Mouse (Mus musculus) hindbrain, embryonic 16.5 days (tissue): ENCODE results near the gene Lpar5. TPM values are rescaled to one million over a fixed set of nuclear protein-coding genes. Genes with fewer than 3 reads are reported as not detected.

Experiments
- ATAC-seq: fragments of 200-750 bp; cut with Nextera tagmentation; 2 replicates; pipeline ENCODE4 v1.8.0; 2017; ENCODE audit warnings: moderate TSS enrichment, moderate library complexity
- H3K27ac ChIP-seq: fragments of 300-500 bp; sonication (generic); 2 replicates; pipeline ENCODE4 v1.5.1; 2014; ENCODE audit warnings: low read depth, mild to moderate bottlenecking, control low read depth, low read length, moderate library complexity
- H3K27me3 ChIP-seq: fragments of 300-500 bp; sonication (generic); replicated peaks from 2 replicates; pipeline ENCODE4 v1.6.1; 2014; ENCODE audit warnings: low read length; ENCODE audit not compliant: control insufficient read depth, insufficient read depth
- H3K36me3 ChIP-seq: fragments of 300-500 bp; sonication (generic); 2 replicates; pipeline ENCODE4 v1.6.1; 2014; ENCODE audit warnings: mild to moderate bottlenecking, low read length, moderate library complexity, mixed read lengths; ENCODE audit not compliant: control insufficient read depth, insufficient read depth
- H3K4me1 ChIP-seq: fragments of 300-500 bp; sonication (generic); 2 replicates; pipeline ENCODE4 v1.6.1; 2014; ENCODE audit warnings: low read depth, low read length; ENCODE audit not compliant: control insufficient read depth, insufficient read depth
- H3K4me2 ChIP-seq: fragments of 300-500 bp; sonication (generic); 2 replicates; pipeline ENCODE4 v1.6.1; 2014; ENCODE audit warnings: mild to moderate bottlenecking, low read length, control low read depth, moderate library complexity
- H3K4me3 ChIP-seq: fragments of 300-500 bp; sonication (generic); 2 replicates; pipeline ENCODE4 v1.5.1; 2014; ENCODE audit warnings: mild to moderate bottlenecking, low read length, control low read depth, moderate library complexity
- H3K9ac ChIP-seq: fragments of 300-500 bp; sonication (generic); 2 replicates; pipeline ENCODE4 v1.6.1; 2014; ENCODE audit warnings: low read depth, mild to moderate bottlenecking, control low read depth, low read length, moderate library complexity
- H3K9me3 ChIP-seq: fragments of 300-500 bp; sonication (generic); 2 replicates; pipeline ENCODE4 v1.6.1; 2014; ENCODE audit warnings: mild to moderate bottlenecking, low read length, moderate library complexity; ENCODE audit not compliant: control insufficient read depth
- WGBS: fragments of 180-500 bp; shearing (Covaris S2); extraction: QIAGEN DNeasy Blood & Tissue Kit; methylation state at CpG from one replicate; pipeline ENCODE4 v1.1.7; 2014; 5-methylcytosine and 5-hydroxymethylcytosine counted together
- polyA plus RNA-seq: library from polyadenylated mRNA; unstranded; fragments of >200 nt; fragmentation: Nextera tagmentation; extraction: Ambion mirVana; gene quantifications from 2 replicates; pipeline ENCODE4 v1.2.1, GENCODE M21; 2015

Gene Lpar5
- polyA plus RNA-seq, 1 experiment from 2014 or later = 0.85 TPM

DNA sequence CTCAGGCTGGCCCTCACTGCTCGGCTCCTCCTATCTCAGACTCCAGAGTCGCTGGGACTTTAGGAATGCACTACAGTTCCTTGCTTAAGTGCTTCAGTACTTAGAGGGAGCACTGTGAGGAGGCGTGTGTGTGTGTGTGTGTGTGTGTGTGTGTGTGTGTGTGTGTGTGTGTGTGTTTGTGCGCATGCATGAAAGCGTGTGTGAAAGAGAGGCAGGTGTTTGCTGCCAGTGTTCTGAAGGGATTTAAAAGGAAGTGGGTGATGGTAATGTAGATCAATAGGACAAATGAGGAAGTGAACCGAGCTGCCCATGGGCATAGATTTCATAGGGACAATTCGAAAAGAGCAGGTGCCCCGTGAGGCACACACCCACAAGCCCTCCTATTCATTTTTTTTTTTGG lies 6.1 kb downstream of the Lpar5 start:
- Histone ChIP-seq H3K4me2 (no peak overlapping the region), H3K36me3 (no peaks in the 10 kb centered on the region), H3K9ac (no peak overlapping the region), H3K27ac (no peak overlapping the region), H3K9me3 (no peaks in the 10 kb centered on the region), H3K4me1 (no peaks in the 10 kb centered on the region), H3K4me3 (no peak overlapping the region), H3K27me3 (no peaks in the 10 kb centered on the region)
- ATAC-seq = no peak
- 75% methylated on average over 8 of the region's 8 CpGs for WGBS

DNA sequence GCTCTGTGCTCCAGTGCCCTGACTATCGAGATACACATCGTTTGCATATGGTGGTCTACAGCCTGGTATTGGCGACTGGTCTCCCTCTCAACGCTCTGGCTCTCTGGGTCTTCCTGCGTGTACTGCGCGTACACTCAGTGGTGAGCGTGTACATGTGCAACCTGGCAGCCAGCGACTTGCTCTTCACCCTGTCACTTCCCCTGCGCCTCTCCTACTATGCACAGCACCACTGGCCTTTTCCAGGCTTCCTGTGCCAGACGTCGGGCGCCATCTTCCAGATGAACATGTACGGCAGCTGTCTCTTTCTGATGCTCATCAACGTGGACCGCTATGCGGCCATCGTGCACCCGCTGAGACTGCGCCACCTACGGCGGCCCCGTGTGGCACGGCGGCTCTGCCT lies 13.7 kb downstream of the Lpar5 start:
- H3K36me3 ChIP-seq = no peaks in the 10 kb centered on the region
- no peak; the same call in 1 of the 2 replicates for ATAC-seq
- peak overlapping the region; percentile 81 for H3K4me2 ChIP-seq
- peaks cover 4% of the 10 kb centered on the region for H3K4me1 ChIP-seq
- H3K27me3 ChIP-seq = no peaks in the 10 kb centered on the region
- WGBS = 19% methylated on average over 25 of the region's 25 CpGs
- peak overlapping the region; percentile 87 for H3K27ac ChIP-seq
- peak overlapping the region; percentile 75 for H3K9ac ChIP-seq
- peak overlapping the region; percentile 46 for H3K4me3 ChIP-seq
- H3K9me3 ChIP-seq = no peaks in the 10 kb centered on the region

DNA sequence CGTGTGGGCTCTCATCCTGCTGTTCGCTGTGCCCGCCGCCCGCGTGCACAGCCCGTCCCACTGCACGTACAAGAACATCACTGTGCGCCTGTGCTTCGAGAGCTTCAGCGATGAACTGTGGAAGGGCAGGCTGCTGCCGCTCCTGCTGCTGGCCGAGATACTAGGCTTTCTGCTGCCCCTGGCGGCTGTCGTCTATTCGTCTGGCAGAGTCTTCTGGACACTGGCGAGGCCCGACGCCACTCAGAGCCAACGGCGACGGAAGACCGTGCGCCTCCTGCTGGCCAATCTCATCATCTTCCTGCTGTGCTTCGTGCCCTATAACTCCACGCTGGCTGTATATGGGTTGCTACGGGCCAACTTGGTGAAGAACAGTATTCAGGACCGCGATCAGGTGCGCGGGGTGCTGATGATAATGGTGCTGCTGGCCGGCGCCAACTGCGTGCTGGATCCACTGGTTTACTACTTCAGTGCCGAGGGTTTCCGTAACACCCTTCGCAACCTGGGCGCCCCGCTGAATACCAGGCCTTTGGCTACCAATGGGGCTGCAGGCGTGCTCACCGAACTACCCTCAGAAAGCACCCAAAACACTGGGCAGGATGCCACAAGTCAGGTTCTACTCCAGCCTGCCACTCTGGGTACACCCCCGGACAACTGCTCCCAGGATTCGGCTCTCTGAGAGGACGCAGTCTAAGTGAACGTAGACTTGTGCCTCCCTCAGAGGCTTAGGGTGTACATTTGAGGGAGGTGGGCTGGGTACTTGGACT lies 14.3 kb downstream of the Lpar5 start:
- H3K4me3 ChIP-seq = peak overlapping the region; percentile 46
- peak overlapping the region; percentile 81 for H3K4me2 ChIP-seq
- no peaks in the 10 kb centered on the region for H3K9me3 ChIP-seq
- peak overlapping the region; percentile 87 for H3K27ac ChIP-seq
- no peaks in the 10 kb centered on the region for H3K27me3 ChIP-seq
- 24% methylated on average over 45 of the region's 45 CpGs for WGBS
- H3K9ac ChIP-seq = peak overlapping the region; percentile 75
- no peaks in the 10 kb centered on the region for H3K36me3 ChIP-seq
- ATAC-seq = peak; percentile 92
- peaks cover 4% of the 10 kb centered on the region for H3K4me1 ChIP-seq

DNA sequence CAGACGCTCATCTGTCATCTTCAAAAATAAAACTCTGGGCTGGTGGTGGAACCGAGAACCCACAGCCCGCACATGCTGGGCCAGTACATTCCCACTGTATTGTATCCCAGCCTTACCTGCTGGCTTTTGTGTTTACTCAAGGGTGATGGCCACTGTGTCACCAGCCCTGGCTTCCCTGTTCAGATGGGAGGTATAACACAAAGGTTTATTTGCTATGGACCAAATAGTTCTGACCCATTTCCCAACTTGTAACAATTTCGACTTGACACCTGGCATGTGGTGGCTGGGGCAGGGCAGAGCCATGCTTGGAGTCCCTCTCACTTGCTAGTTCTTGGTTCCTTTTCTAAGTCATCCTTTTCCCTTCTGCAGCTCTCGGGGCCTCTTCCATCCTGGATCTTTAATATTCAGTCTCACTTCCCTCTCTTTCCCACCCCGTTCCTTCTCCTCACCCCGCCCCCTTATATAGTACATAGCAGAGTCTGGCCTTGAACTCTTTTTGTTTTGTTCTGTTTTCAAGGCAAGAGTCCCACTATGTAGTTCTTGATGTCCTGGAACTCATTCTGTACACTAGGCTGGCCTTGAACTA lies 15.2 kb downstream of the Lpar5 start:
- 85% methylated on average over 7 of the region's 7 CpGs for WGBS
- H3K4me2 ChIP-seq = no peak overlapping the region
- ATAC-seq = no peak
- H3K36me3 ChIP-seq = no peaks in the 10 kb centered on the region
- no peak overlapping the region for H3K27ac ChIP-seq
- H3K27me3 ChIP-seq = no peaks in the 10 kb centered on the region
- peaks cover 4% of the 10 kb centered on the region for H3K4me1 ChIP-seq
- H3K4me3 ChIP-seq = no peak overlapping the region
- no peaks in the 10 kb centered on the region for H3K9me3 ChIP-seq
- no peak overlapping the region for H3K9ac ChIP-seq

DNA sequence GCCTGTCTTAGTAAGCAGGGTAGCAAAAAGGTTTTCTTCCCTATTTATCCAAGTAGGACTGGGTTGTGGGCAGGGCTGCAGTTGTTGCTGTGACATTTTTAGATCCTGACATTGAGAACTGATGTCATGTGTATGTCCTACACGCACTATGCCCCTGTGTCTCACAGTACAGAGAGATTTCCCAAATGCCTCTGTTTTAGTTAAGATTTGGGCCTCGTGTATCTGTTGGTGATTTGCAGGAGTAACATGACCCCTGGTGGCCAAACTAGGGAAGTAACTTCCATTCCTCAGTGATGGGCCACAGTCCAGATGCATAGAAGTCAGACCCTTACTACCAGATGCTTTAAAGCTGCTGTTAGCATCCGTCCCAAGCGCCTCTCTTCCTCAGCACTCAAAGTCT lies 16.7 kb downstream of the Lpar5 start:
- Histone ChIP-seq H3K27me3 (no peaks in the 10 kb centered on the region), H3K9me3 (no peaks in the 10 kb centered on the region), H3K36me3 (no peaks in the 10 kb centered on the region), H3K4me3 (no peak overlapping the region), H3K4me1 (peaks cover 13% of the 10 kb centered on the region), H3K27ac (no peak overlapping the region), H3K4me2 (no peak overlapping the region), H3K9ac (peak overlapping the region; percentile 7)
- ATAC-seq = peak; percentile 19
- 2% methylated on average over 4 of the region's 4 CpGs for WGBS

DNA sequence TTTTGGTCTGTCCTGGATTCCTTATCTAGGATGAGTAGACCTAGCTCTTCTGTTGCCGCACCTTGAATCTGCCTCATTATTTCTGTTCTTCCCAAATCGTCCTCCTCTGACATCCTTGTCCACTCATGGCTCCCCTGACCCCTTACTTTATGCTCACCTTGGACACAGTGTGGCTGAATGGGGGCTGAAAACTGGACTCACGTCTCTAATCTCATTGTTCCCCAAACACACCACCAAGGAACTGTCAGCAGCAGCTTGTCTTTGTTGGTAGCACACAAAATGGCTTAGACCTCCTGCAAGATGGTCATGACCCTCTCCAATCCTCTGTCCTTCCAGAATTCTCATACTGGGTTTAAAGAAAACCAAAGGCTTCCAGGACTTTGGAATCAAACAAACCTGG lies 20.2 kb downstream of the Lpar5 start:
- Histone ChIP-seq H3K4me2 (no peak overlapping the region), H3K9me3 (no peaks in the 10 kb centered on the region), H3K36me3 (no peaks in the 10 kb centered on the region), H3K4me1 (peaks cover 23% of the 10 kb centered on the region), H3K9ac (no peak overlapping the region), H3K4me3 (no peak overlapping the region), H3K27ac (peak overlapping the region; percentile 95), H3K27me3 (no peaks in the 10 kb centered on the region)
- 75% methylated on average over 3 of the region's 3 CpGs for WGBS
- no peak for ATAC-seq

DNA sequence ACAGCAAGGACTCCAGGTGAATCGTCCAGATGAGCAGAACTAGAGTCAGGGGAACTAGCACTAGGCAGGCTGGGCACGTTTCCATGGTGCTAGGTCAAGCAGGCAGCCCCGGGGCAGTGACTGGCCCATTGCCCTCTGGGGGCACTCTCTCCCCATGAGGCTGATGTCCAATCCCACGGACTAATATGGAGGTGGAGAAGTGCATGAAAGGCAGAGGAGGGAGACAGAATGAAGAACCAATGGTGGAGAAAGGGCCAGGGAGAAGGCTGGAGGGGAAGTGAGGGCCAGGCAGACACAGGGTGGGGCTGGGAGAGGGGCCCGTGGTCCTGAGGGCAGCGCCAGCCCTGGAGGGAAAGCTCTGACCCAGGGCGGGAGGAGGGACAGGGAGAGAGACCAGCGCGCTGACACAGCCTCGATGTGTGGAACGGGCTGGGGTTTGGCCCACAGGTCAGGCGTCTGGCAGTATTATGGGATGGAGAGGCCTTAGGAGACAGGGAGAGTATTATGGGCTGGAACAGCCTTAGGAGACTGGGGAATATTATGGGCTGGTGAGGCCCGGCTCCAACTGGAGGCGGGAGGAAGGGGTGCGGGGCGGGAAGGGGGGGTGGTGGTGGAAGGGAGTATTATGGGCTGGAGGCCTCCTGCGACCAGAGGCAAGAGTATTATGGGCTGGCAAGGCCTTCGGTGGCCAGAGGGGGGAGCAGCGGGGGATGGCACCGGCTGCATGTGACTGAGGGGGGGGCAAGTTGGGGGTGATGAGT lies 21.0 kb downstream of the Lpar5 start:
- H3K27me3 ChIP-seq = no peaks in the 10 kb centered on the region
- H3K4me2 ChIP-seq = peak overlapping the region; percentile 60
- H3K4me1 ChIP-seq = peaks cover 23% of the 10 kb centered on the region
- under 1% methylated on average over 20 of the region's 20 CpGs for WGBS
- no peaks in the 10 kb centered on the region for H3K36me3 ChIP-seq
- H3K4me3 ChIP-seq = peak overlapping the region; percentile 12; the same call in 1 of the 2 replicates
- ATAC-seq = peak; percentile 89
- H3K9ac ChIP-seq = peak overlapping the region; percentile 60
- H3K27ac ChIP-seq = peak overlapping the region; percentile 95
- H3K9me3 ChIP-seq = no peaks in the 10 kb centered on the region

DNA sequence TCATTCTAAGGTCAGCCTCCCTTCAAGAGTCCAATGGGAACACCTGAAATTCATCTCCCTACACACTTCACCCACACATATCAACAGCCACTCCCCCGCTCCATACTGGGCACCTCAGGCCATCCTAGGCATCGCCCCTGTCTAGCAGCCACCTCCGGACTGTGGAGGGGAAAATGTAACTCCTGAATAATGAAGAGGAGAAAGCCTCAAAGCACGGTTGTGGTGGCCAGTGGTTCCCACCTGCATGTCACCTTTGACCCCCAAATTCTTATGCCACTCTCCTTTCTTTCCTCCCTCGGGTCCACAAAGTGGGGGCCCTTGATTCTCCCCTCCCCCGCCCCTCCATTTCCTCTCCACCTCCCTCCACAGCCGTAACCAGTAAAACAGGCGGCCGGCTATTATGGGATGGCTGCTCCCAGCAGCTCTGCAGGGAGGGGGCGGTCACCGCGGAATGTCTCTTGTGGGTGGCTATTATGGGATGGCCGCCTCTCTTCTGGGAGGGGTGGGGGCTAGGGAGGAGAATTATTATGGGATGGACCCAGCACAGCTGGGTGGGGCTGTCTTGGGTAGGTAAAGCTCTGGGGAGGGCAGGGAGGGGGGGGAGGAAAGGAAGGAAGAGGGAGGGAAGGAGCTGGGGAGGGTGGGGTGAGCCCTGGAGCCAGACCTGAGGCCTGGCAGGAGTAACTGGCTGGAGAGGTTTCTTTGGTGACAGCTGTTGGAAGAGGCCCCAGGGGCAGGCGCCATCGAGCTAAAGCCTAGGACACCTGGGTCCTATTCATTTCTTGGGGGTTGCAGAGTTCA lies 22.0 kb downstream of the Lpar5 start:
- peak overlapping the region; percentile 13 for H3K4me3 ChIP-seq
- peaks cover 23% of the 10 kb centered on the region for H3K4me1 ChIP-seq
- H3K4me2 ChIP-seq = peak overlapping the region; percentile 60
- peak overlapping the region; percentile 60 for H3K9ac ChIP-seq
- no peaks in the 10 kb centered on the region for H3K36me3 ChIP-seq
- peak overlapping the region; percentile 95 for H3K27ac ChIP-seq
- no peaks in the 10 kb centered on the region for H3K9me3 ChIP-seq
- peak; percentile 66 for ATAC-seq
- no peaks in the 10 kb centered on the region for H3K27me3 ChIP-seq
- WGBS = 3% methylated on average over 15 of the region's 15 CpGs
